Mouse (Mus musculus) layer of hippocampus, adult 2 months (tissue): ENCODE results near the gene Rps3a1. TPM values are rescaled to one million over a fixed set of nuclear protein-coding genes. Genes with fewer than 3 reads are reported as not detected.

Source experiments
- DNase-seq, 2 experiments: peaks; one replicate each; pipeline ENCODE4 v3.0.0; 2022; ENCODE audit warnings: low spot score in 2 of 2
- H3K27ac ChIP-seq: fragments of 200-600 bp; 2 replicates; pipeline ENCODE4 v1.8.1; 2022
- H3K4me3 ChIP-seq: fragments of 200-600 bp; 2 replicates; pipeline ENCODE4 v1.8.1; 2022; ENCODE audit warnings: mild to moderate bottlenecking
- CTCF ChIP-seq: fragments of 200-600 bp; conservative IDR thresholded peaks from 2 replicates; pipeline ENCODE4 v1.8.1; 2022; ENCODE audit warnings: antibody characterized with exemption, mild to moderate bottlenecking, moderate library complexity
- long read RNA-seq, 2 experiments: library from polyadenylated mRNA; stranded (forward); transcript quantifications; one replicate each; pipeline ENCODE4 v2.0.0; 2021; ENCODE audit warnings: borderline mapping rate in 2 of 2
- total RNA-seq, 2 experiments: library from RNA; stranded (reverse); gene quantifications; 2 replicates each; pipeline ENCODE4 v1.2.3; 2021

Gene Rps3a1
- total RNA-seq = 100 to 1,000 TPM; 399 to 429 TPM
- long read RNA-seq, experiment 1, transcript Rps3a1-201 (6 exons, 977 nt) = major isoform, 122 of 145 reads
- long read RNA-seq, experiment 1, partial matches to known transcripts = 20 of 145 reads
- long read RNA-seq, experiment 1, other reads (novel, unspliced or antisense) = 3 of 145 reads
- long read RNA-seq, experiment 2, transcript Rps3a1-201 (6 exons, 977 nt) = major isoform, 165 of 180 reads
- long read RNA-seq, experiment 2, partial matches to known transcripts = 13 of 180 reads
- long read RNA-seq, experiment 2, other reads (novel, unspliced or antisense) = 2 of 180 reads

- Histone ChIP-seq H3K4me3 (peak within 1 kb of the TSS; percentile 84), H3K27ac (peak within 1 kb of the TSS; percentile 92)
- DNase-seq = peak; percentile 97 to 100
- peak; percentile 99 for TF ChIP-seq CTCF
Measured at GRCm38 (mm10) chr3:86142263-86142933, at the start of gene Rps3a1. Rps3a1 (minus strand) TSS chr3:86142702.

- no peak overlapping the region for H3K4me3 ChIP-seq
- no peak overlapping the region for H3K27ac ChIP-seq
- no peak for DNase-seq
- no peak for TF ChIP-seq CTCF
Measured at GRCm38 (mm10) chr3:86187736-86188389, 45.4 kb upstream of the Rps3a1 start.

GRCm38 (mm10) chr3:86184546-86184945 lies 42.0 kb upstream of the Rps3a1 start:
- DNase-seq = no peak
- Histone ChIP-seq H3K4me3 (no peak overlapping the region), H3K27ac (no peak overlapping the region)
- TF ChIP-seq CTCF = no peak

GRCm38 (mm10) chr3:86181107-86181506 lies 38.6 kb upstream of the Rps3a1 start:
- TF ChIP-seq CTCF = no peak
- no peak for DNase-seq
- H3K27ac ChIP-seq = no peak overlapping the region
- H3K4me3 ChIP-seq = no peak overlapping the region

GRCm38 (mm10) chr3:86179714-86180113 lies 37.2 kb upstream of the Rps3a1 start:
- no peak for DNase-seq
- no peak for TF ChIP-seq CTCF
- no peak overlapping the region for H3K27ac ChIP-seq
- H3K4me3 ChIP-seq = no peak overlapping the region

- TF ChIP-seq CTCF = no peak
Measured at GRCm38 (mm10) chr3:86168841-86169425, 26.4 kb upstream of the Rps3a1 start.

GRCm38 (mm10) chr3:86149521-86149920 lies 7.0 kb upstream of the Rps3a1 start:
- Histone ChIP-seq H3K27ac (no peak overlapping the region), H3K4me3 (no peak overlapping the region)
- DNase-seq = no peak
- no peak for TF ChIP-seq CTCF

More at GRCm38 (mm10) chr3:86168841-86169425, 26.4 kb upstream of the Rps3a1 start:
- no peak for DNase-seq
- H3K4me3 ChIP-seq = no peak overlapping the region
- no peak overlapping the region for H3K27ac ChIP-seq

- DNase-seq = no peak
- Histone ChIP-seq H3K27ac (no peak overlapping the region), H3K4me3 (no peak overlapping the region)
- no peak for TF ChIP-seq CTCF
Measured at GRCm38 (mm10) chr3:86149063-86149462, 6.6 kb upstream of the Rps3a1 start.

- Histone ChIP-seq H3K27ac (no peak overlapping the region), H3K4me3 (no peak overlapping the region)
- TF ChIP-seq CTCF = no peak
- no peak for DNase-seq
Measured at GRCm38 (mm10) chr3:86143343-86143742, 841 bp upstream of the Rps3a1 start.

- DNase-seq = no peak
- peak overlapping the region; percentile 27; the same call in 1 of the 2 replicates for H3K4me3 ChIP-seq
- no peak overlapping the region for H3K27ac ChIP-seq
- no peak for TF ChIP-seq CTCF
Measured at GRCm38 (mm10) chr3:86142934-86143317, 424 bp upstream of the Rps3a1 start.

GRCm38 (mm10) chr3:86141886-86142262 lies 628 bp downstream of the Rps3a1 start:
- Histone ChIP-seq H3K4me3 (peak overlapping the region; percentile 84), H3K27ac (peak overlapping the region; percentile 92)
- DNase-seq = no peak
- no peak for TF ChIP-seq CTCF

GRCm38 (mm10) chr3:86141366-86141765 lies 1.1 kb downstream of the Rps3a1 start:
- DNase-seq = no peak
- no peak for TF ChIP-seq CTCF
- Histone ChIP-seq H3K27ac (peak overlapping the region; percentile 92), H3K4me3 (peak overlapping the region; percentile 84)

- no peak for TF ChIP-seq CTCF
- DNase-seq = no peak
- no peak overlapping the region for H3K27ac ChIP-seq
- H3K4me3 ChIP-seq = no peak overlapping the region
Measured at GRCm38 (mm10) chr3:86139660-86140059, 2.8 kb downstream of the Rps3a1 start.
